Mouse (Mus musculus): Measurements from ENCODE around the gene Arl3.

DNA sequence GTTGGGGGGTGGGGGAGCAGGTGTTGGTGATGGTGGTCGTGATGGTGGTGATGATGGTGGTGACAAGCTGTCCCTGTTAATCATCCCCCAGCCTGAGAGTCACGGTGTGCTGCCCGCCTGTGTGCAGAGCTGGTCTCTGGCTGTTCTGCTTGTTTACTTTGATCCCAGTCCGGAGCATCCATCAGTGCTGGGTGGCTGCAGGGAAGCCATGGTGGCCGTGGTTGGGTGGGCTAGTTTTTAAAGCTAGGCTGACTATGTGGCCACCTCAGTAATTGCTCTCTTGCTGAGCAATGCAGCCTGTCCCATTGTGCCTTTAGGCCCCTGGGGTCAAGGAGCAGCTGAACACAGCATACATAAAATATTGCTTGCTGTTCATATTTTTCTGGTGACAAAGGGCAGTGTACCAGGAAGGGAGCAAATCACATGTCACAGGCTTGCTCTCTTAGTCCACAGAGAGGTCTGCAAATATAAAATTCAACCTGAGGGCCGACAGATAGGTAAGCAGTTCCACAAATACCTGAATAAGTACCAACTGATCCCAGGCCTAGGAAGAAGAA is 38.4 kb downstream of the Arl3 start:
- no peak for TF ChIP-seq CTCF (IDR thresholded peaks at IDR 0.05; ENCODE audit: borderline replicate concordance, extremely low read depth, insufficient read depth, insufficient read length)
- no peak for TF ChIP-seq POLR2A (IDR thresholded peaks at IDR 0.05; ENCODE audit: borderline replicate concordance, extremely low read depth, insufficient read depth, insufficient read length, poor library complexity, severe bottlenecking)
